Mouse (Mus musculus) heart, postnatal 0 days (tissue): ENCODE data around the gene Fsd1. TPM values are rescaled to one million over a fixed set of nuclear protein-coding genes. Genes with fewer than 3 reads are reported as not detected.
A peak's percentile ranks its signal among the peaks of the same experiment; 100 is the strongest.

ENCODE experiments used
- ATAC-seq: fragments of 200-750 bp; cut with Nextera tagmentation; 2 replicates; pipeline ENCODE4 v1.8.0; 2017; ENCODE audit warnings: low read depth, moderate number of reproducible peaks, moderate library complexity; ENCODE audit not compliant: insufficient read depth
- DNase-seq: peaks from one replicate; pipeline ENCODE4 v3.0.0-alpha.2; 2016; ENCODE audit warnings: low spot score
- H3K27ac ChIP-seq: fragments of 300-500 bp; sonication (generic); 2 replicates; pipeline ENCODE4 v1.5.1; 2014; ENCODE audit warnings: low read depth, mild to moderate bottlenecking
- H3K27me3 ChIP-seq: fragments of 300-500 bp; sonication (generic); 2 replicates; pipeline ENCODE4 v1.6.1; 2014; ENCODE audit warnings: low read length, mixed read lengths; ENCODE audit not compliant: control insufficient read depth, insufficient read depth
- H3K36me3 ChIP-seq: fragments of 300-500 bp; sonication (generic); replicated peaks from 2 replicates; pipeline ENCODE4 v1.6.1; 2014; ENCODE audit warnings: low read length, mixed read lengths; ENCODE audit not compliant: control insufficient read depth, insufficient read depth
- H3K4me1 ChIP-seq: fragments of 300-500 bp; sonication (generic); 2 replicates; pipeline ENCODE4 v1.6.1; 2014; ENCODE audit warnings: antibody characterized with exemption; ENCODE audit not compliant: control insufficient read depth, insufficient read depth
- H3K4me2 ChIP-seq: fragments of 300-500 bp; sonication (generic); 2 replicates; pipeline ENCODE4 v1.6.1; 2014; ENCODE audit warnings: low read depth, mild to moderate bottlenecking, low read length, moderate library complexity
- H3K4me3 ChIP-seq: fragments of 300-500 bp; sonication (generic); 2 replicates; pipeline ENCODE4 v1.5.1; 2014; ENCODE audit warnings: low read depth, low read length
- H3K9ac ChIP-seq: fragments of 300-500 bp; sonication (generic); replicated peaks from 2 replicates; pipeline ENCODE4 v1.6.1; 2014; ENCODE audit warnings: low read depth, low read length, mixed read lengths
- H3K9me3 ChIP-seq: fragments of 300-500 bp; sonication (generic); replicated peaks from 2 replicates; pipeline ENCODE4 v1.6.1; 2016; ENCODE audit warnings: low read length; ENCODE audit not compliant: control insufficient read depth
- CTCF ChIP-seq: IDR thresholded peaks from 2 replicates; pipeline ENCODE4 v1.5.1; 2016; ENCODE audit warnings: antibody characterized with exemption, control low read depth, low read depth
- EP300 ChIP-seq: IDR thresholded peaks from 2 replicates; pipeline ENCODE4 v1.6.1; 2016; ENCODE audit warnings: antibody characterized with exemption, low read depth
- WGBS: fragments of 180-500 bp; shearing (Covaris S2); extraction: QIAGEN DNeasy Blood & Tissue Kit; methylation state at CpG from one replicate; pipeline ENCODE4 v1.1.7; 2014; 5-methylcytosine and 5-hydroxymethylcytosine counted together
- polyA plus RNA-seq: library from polyadenylated mRNA; unstranded; fragments of >200 nt; fragmentation: Nextera tagmentation; extraction: Ambion mirVana; gene quantifications from 2 replicates; pipeline ENCODE4 v1.2.1, GENCODE M21; 2015
- total RNA-seq: library from RNA; depleted of rRNA; stranded (reverse); fragments of >200 nt; gene quantifications from 2 replicates; pipeline ENCODE4 v1.2.3, GENCODE M21; 2014; ENCODE audit warnings: low replicate concordance; rRNA removed

Gene Fsd1
- total and polyA plus RNA-seq, 2 experiments from 2014 or later, result 0.26 TPM; not detected in 1

DNA sequence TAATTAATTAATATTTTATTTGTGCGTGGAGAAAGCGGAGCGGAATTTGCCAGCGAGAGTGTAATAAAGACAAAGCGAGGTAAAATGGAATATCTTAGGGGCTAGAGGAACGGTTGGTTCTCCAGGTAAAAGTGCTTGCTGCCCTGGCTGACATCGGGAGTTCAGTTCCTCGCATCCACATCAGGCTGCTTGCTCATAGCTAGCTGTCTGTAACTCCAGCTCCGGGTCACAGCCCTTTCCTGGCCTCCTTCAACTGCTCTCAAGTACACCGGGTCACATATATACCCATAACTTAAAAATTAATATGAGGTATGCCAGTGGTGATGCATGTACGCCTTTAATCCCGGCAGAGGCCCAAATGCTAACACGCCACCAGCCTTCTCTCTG is 50.6 kb downstream of the Fsd1 start:
- H3K4me2 ChIP-seq, result peak overlapping the region; percentile 47
- H3K9me3 ChIP-seq, result no peaks in the 10 kb centered on the region
- ATAC-seq (no peak), DNase-seq (no peak)
- H3K4me3 ChIP-seq, result peak overlapping the region; percentile 32
- no peak overlapping the region for H3K27ac ChIP-seq
- H3K4me1 ChIP-seq, result peaks cover 24% of the 10 kb centered on the region
- peaks cover 19% of the 10 kb centered on the region for H3K36me3 ChIP-seq
- H3K27me3 ChIP-seq, result no peaks in the 10 kb centered on the region
- 37% methylated on average over 13 of the region's 13 CpGs for WGBS
- 0 out of 2 replicates have a peak overlapping the region, but pooled peaks have one; percentile 26 for H3K9ac ChIP-seq
- no peak for TF ChIP-seq CTCF
- no peak for TF ChIP-seq EP300

DNA sequence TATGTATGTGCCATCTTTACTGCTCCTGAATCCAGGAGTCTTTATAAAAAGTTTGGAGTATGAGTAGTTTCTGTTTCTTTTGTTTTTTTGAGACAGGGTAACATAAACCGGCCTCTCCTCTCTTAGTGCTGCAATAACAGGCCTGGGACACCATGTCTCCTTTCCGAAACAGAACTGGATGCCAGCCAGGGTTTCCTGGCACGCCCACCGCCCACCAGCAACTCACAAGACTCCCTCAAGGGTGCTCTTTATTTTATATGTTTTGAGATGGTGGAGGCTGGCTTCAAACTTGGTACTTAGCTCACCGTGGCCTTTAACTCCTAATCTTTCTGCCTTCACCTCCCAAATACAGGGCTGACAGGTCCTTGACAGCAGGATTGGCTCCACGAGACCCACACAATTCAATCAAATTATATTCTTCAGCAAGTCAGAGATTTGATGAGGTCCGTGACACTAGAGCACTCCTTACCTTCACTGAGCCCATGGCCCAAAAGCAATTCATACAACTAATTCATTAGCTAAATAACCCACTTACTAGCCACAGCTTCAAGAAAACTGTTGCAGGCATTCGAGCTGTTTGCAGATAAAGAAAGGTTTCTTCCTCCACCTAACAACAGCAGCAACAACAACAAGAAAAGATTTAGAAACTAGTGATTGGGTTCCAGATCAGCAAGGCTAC is 52.4 kb downstream of the Fsd1 start:
- ATAC-seq (no peak), DNase-seq (no peak)
- no peak overlapping the region for H3K9ac ChIP-seq
- H3K4me1 ChIP-seq, result peaks cover 19% of the 10 kb centered on the region
- no peak overlapping the region for H3K27ac ChIP-seq
- WGBS, result 72% methylated on average over 8 of the region's 8 CpGs
- no peak overlapping the region for H3K4me3 ChIP-seq
- no peak overlapping the region for H3K4me2 ChIP-seq
- no peaks in the 10 kb centered on the region for H3K9me3 ChIP-seq
- no peak for TF ChIP-seq EP300
- TF ChIP-seq CTCF, result no peak
- H3K36me3 ChIP-seq, result peaks cover 12% of the 10 kb centered on the region
- no peaks in the 10 kb centered on the region for H3K27me3 ChIP-seq

DNA sequence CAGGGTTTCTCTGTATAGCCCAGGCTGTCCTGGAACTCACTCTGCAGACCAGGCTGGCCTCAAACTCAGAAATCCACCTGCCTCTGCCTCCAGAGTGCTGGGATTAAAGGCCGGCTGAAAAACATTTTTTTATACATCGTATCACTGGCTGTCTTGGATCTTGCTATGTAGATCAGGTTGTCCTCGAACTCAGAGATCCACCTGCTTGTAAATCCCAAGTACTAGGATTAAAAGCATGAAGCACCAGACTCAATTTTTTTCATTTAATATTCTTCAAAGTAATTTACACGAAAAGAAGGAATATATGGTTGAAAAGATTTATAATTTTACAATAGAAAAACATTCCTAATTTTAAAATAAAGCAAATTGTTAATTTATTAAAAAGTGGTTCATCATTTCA is 53.0 kb downstream of the Fsd1 start:
- Histone ChIP-seq H3K36me3 (peaks cover 6% of the 10 kb centered on the region), H3K4me2 (no peak overlapping the region), H3K4me3 (no peak overlapping the region), H3K9me3 (no peaks in the 10 kb centered on the region), H3K27me3 (no peaks in the 10 kb centered on the region), H3K9ac (no peak overlapping the region), H3K27ac (no peak overlapping the region), H3K4me1 (peaks cover 19% of the 10 kb centered on the region)
- 70% methylated on average over 4 of the region's 4 CpGs for WGBS
- DNase-seq, result no peak
- no peak for ATAC-seq
- TF ChIP-seq EP300, result no peak
- no peak for TF ChIP-seq CTCF

- peak; percentile 35; the same call in 1 of the 2 replicates for TF ChIP-seq EP300
- TF ChIP-seq CTCF, result no peak
- no peaks in the 10 kb centered on the region for H3K9me3 ChIP-seq
- ATAC-seq (peak; percentile 81), DNase-seq (peak; percentile 99)
- peak within 1 kb of the TSS; percentile 79 for H3K9ac ChIP-seq
- H3K4me1 ChIP-seq, result peaks cover 11% of the 10 kb centered on the region
- no peaks in the 10 kb centered on the region; the same call in 1 of the 2 replicates for H3K36me3 ChIP-seq
- WGBS, result under 1% methylated on average over 56 of the region's 68 CpGs
- H3K4me3 ChIP-seq, result peak within 1 kb of the TSS; percentile 88
- no peaks in the 10 kb centered on the region for H3K27me3 ChIP-seq
- peak within 1 kb of the TSS; percentile 96 for H3K4me2 ChIP-seq
- H3K27ac ChIP-seq, result peak within 1 kb of the TSS; percentile 58
Measured at GRCm38 (mm10) chr17:56040030-56040856, 53.9 kb downstream of the Fsd1 start, which contains the start of gene Chaf1a. Chaf1a (plus strand) TSS chr17:56040439.

GRCm38 (mm10) chr17:56040857-56041163 is 54.5 kb downstream of the Fsd1 start:
- ATAC-seq (no peak), DNase-seq (no peak)
- peak overlapping the region; percentile 79 for H3K9ac ChIP-seq
- peak overlapping the region; percentile 58 for H3K27ac ChIP-seq
- under 1% methylated on average over 12 of the region's 12 CpGs for WGBS
- no peaks in the 10 kb centered on the region; the same call in 1 of the 2 replicates for H3K36me3 ChIP-seq
- no peaks in the 10 kb centered on the region for H3K9me3 ChIP-seq
- TF ChIP-seq CTCF, result no peak
- TF ChIP-seq EP300, result no peak
- H3K4me2 ChIP-seq, result peak overlapping the region; percentile 96
- peaks cover 6% of the 10 kb centered on the region for H3K4me1 ChIP-seq
- peak overlapping the region; percentile 88 for H3K4me3 ChIP-seq
- no peaks in the 10 kb centered on the region for H3K27me3 ChIP-seq

Other genes starting within 250 kb of the Fsd1 start
- gene Adgre4, start 236.5 kb upstream of the Fsd1 start, total RNA-seq, result 0.04 and 0.08 TPM in 2 replicates
- gene Adgre4, start 236.5 kb upstream of the Fsd1 start, polyA plus RNA-seq, result 0.20 and 0.23 TPM in 2 replicates
- 0.08 and 4.4 TPM in 2 replicates for gene Zfp119a, start 107.6 kb upstream of the Fsd1 start, total RNA-seq
- 5.4 and 6.0 TPM in 2 replicates for gene Zfp119a, start 107.6 kb upstream of the Fsd1 start, polyA plus RNA-seq
- gene Zfp959, start 94.4 kb upstream of the Fsd1 start, total RNA-seq, result 3.1 and 8.2 TPM in 2 replicates
- 7.3 and 7.4 TPM in 2 replicates for gene Zfp959, start 94.4 kb upstream of the Fsd1 start, polyA plus RNA-seq
- 2.9 and 3.8 TPM in 2 replicates for gene Zfp119b, start 37.0 kb upstream of the Fsd1 start, total RNA-seq
- 5.6 and 6.8 TPM in 2 replicates for gene Zfp119b, start 37.0 kb upstream of the Fsd1 start, polyA plus RNA-seq
- not detected in 2 replicates for gene Ebi3, start 33.9 kb upstream of the Fsd1 start, total RNA-seq
- 0.37 and 1.1 TPM in 2 replicates for gene Ebi3, start 33.9 kb upstream of the Fsd1 start, polyA plus RNA-seq
- gene Yju2, start 27.4 kb upstream of the Fsd1 start, total RNA-seq, result 5.9 and 6.4 TPM in 2 replicates
- gene Yju2, start 27.4 kb upstream of the Fsd1 start, polyA plus RNA-seq, result 12.3 and 12.8 TPM in 2 replicates
- 7.5 and 11.7 TPM in 2 replicates for gene Shd, start 16.0 kb upstream of the Fsd1 start, total RNA-seq
- 5.0 and 5.7 TPM in 2 replicates for gene Shd, start 16.0 kb upstream of the Fsd1 start, polyA plus RNA-seq
- gene Stap2, start 19.1 kb downstream of the Fsd1 start, total RNA-seq, result 14.3 and 23.7 TPM in 2 replicates
- 16.0 and 17.2 TPM in 2 replicates for gene Stap2, start 19.1 kb downstream of the Fsd1 start, polyA plus RNA-seq
- 100 and 114 TPM in 2 replicates for gene Mpnd, start 19.2 kb downstream of the Fsd1 start, total RNA-seq
- 42.5 and 42.9 TPM in 2 replicates for gene Mpnd, start 19.2 kb downstream of the Fsd1 start, polyA plus RNA-seq
- 45.8 and 61.1 TPM in 2 replicates for gene Sh3gl1, start 50.1 kb downstream of the Fsd1 start, total RNA-seq
- 43.5 and 49.5 TPM in 2 replicates for gene Sh3gl1, start 50.1 kb downstream of the Fsd1 start, polyA plus RNA-seq
- 2.8 and 8.3 TPM in 2 replicates for gene Chaf1a, start 53.9 kb downstream of the Fsd1 start, total RNA-seq
- 2.9 and 3.0 TPM in 2 replicates for gene Chaf1a, start 53.9 kb downstream of the Fsd1 start, polyA plus RNA-seq
- gene Ubxn6, start 88.5 kb downstream of the Fsd1 start, total RNA-seq, result 67.5 and 68.1 TPM in 2 replicates
- 56.2 and 58.2 TPM in 2 replicates for gene Ubxn6, start 88.5 kb downstream of the Fsd1 start, polyA plus RNA-seq
- gene Hdgfl2, start 93.1 kb downstream of the Fsd1 start, total RNA-seq, result 23.9 and 35.9 TPM in 2 replicates
- 52.1 TPM in 2 replicates for gene Hdgfl2, start 93.1 kb downstream of the Fsd1 start, polyA plus RNA-seq
- gene Plin4, start 123.3 kb downstream of the Fsd1 start, total RNA-seq, result 47.4 and 88.5 TPM in 2 replicates
- gene Plin4, start 123.3 kb downstream of the Fsd1 start, polyA plus RNA-seq, result 5.9 and 9.4 TPM in 2 replicates
- gene Plin5, start 131.1 kb downstream of the Fsd1 start, total RNA-seq, result 23.3 and 58.8 TPM in 2 replicates
- 55.7 and 58.3 TPM in 2 replicates for gene Plin5, start 131.1 kb downstream of the Fsd1 start, polyA plus RNA-seq
- gene Lrg1, start 135.5 kb downstream of the Fsd1 start, total RNA-seq, result 4.5 and 5.1 TPM in 2 replicates
- gene Lrg1, start 135.5 kb downstream of the Fsd1 start, polyA plus RNA-seq, result 9.0 and 10.0 TPM in 2 replicates
- gene Sema6b, start 153.8 kb downstream of the Fsd1 start, total RNA-seq, result 7.9 and 10.4 TPM in 2 replicates
- 0.81 and 0.93 TPM in 2 replicates for gene Sema6b, start 153.8 kb downstream of the Fsd1 start, polyA plus RNA-seq
- 3.4 and 16.5 TPM in 2 replicates for gene Tnfaip8l1, start 176.0 kb downstream of the Fsd1 start, total RNA-seq
- 4.9 and 5.6 TPM in 2 replicates for gene Tnfaip8l1, start 176.0 kb downstream of the Fsd1 start, polyA plus RNA-seq
- 42.9 and 43.2 TPM in 2 replicates for gene Mydgf, start 197.4 kb downstream of the Fsd1 start, total RNA-seq
- gene Mydgf, start 197.4 kb downstream of the Fsd1 start, polyA plus RNA-seq, result 50.2 and 52.0 TPM in 2 replicates
- 25.9 and 29.0 TPM in 2 replicates for gene Dpp9, start 232.4 kb downstream of the Fsd1 start, total RNA-seq
- gene Dpp9, start 232.4 kb downstream of the Fsd1 start, polyA plus RNA-seq, result 12.6 and 13.3 TPM in 2 replicates